Mouse (Mus musculus) neural tube, postnatal 0 days (tissue): ENCODE measurements around the gene Asxl2. TPM values are rescaled to one million over a fixed set of nuclear protein-coding genes. Genes with fewer than 3 reads are reported as not detected.

Source experiments
- polyA plus RNA-seq: library from polyadenylated mRNA; unstranded; fragments of >200 nt; fragmentation: Nextera tagmentation; extraction: Ambion mirVana; gene quantifications from 2 replicates; pipeline ENCODE4 v1.2.1, GENCODE M21; 2015

Asxl2 gene
- polyA plus RNA-seq = 8.3 and 10.6 TPM in 2 replicates

GRCm38 (mm10) chr12:3426530-3427034 lies at the start of gene Asxl2:
Gene Asxl2 (plus strand): TSS chr12:3426857.

Other genes starting within 250 kb of the Asxl2 start
- 141 and 156 TPM in 2 replicates for gene Rab10, start 116.9 kb upstream of the Asxl2 start, polyA plus RNA-seq
- gene Kif3c, start 61.7 kb upstream of the Asxl2 start, polyA plus RNA-seq = 49.0 and 57.0 TPM in 2 replicates
- 60.0 and 60.9 TPM in 2 replicates for gene Dtnb, start 145.5 kb downstream of the Asxl2 start, polyA plus RNA-seq